Mouse (Mus musculus) heart, postnatal 0 days (tissue): ENCODE data around the gene Nt5c2. TPM values are rescaled to one million over a fixed set of nuclear protein-coding genes. Genes with fewer than 3 reads are reported as not detected.
A peak's percentile ranks its signal among the peaks of the same experiment; 100 is the strongest.

Experiments
- ATAC-seq: fragments of 200-750 bp; cut with Nextera tagmentation; 2 replicates; pipeline ENCODE4 v1.8.0; 2017; ENCODE audit warnings: low read depth, moderate number of reproducible peaks, moderate library complexity; ENCODE audit not compliant: insufficient read depth
- DNase-seq: peaks from one replicate; pipeline ENCODE4 v3.0.0-alpha.2; 2016; ENCODE audit warnings: low spot score
- H3K27ac ChIP-seq: fragments of 300-500 bp; sonication (generic); 2 replicates; pipeline ENCODE4 v1.5.1; 2014; ENCODE audit warnings: low read depth, mild to moderate bottlenecking
- H3K27me3 ChIP-seq: fragments of 300-500 bp; sonication (generic); 2 replicates; pipeline ENCODE4 v1.6.1; 2014; ENCODE audit warnings: low read length, mixed read lengths; ENCODE audit not compliant: control insufficient read depth, insufficient read depth
- H3K36me3 ChIP-seq: fragments of 300-500 bp; sonication (generic); replicated peaks from 2 replicates; pipeline ENCODE4 v1.6.1; 2014; ENCODE audit warnings: low read length, mixed read lengths; ENCODE audit not compliant: control insufficient read depth, insufficient read depth
- H3K4me1 ChIP-seq: fragments of 300-500 bp; sonication (generic); 2 replicates; pipeline ENCODE4 v1.6.1; 2014; ENCODE audit warnings: antibody characterized with exemption; ENCODE audit not compliant: control insufficient read depth, insufficient read depth
- H3K4me2 ChIP-seq: fragments of 300-500 bp; sonication (generic); 2 replicates; pipeline ENCODE4 v1.6.1; 2014; ENCODE audit warnings: low read depth, mild to moderate bottlenecking, low read length, moderate library complexity
- H3K4me3 ChIP-seq: fragments of 300-500 bp; sonication (generic); 2 replicates; pipeline ENCODE4 v1.5.1; 2014; ENCODE audit warnings: low read depth, low read length
- H3K9ac ChIP-seq: fragments of 300-500 bp; sonication (generic); replicated peaks from 2 replicates; pipeline ENCODE4 v1.6.1; 2014; ENCODE audit warnings: low read depth, low read length, mixed read lengths
- H3K9me3 ChIP-seq: fragments of 300-500 bp; sonication (generic); replicated peaks from 2 replicates; pipeline ENCODE4 v1.6.1; 2016; ENCODE audit warnings: low read length; ENCODE audit not compliant: control insufficient read depth
- CTCF ChIP-seq: IDR thresholded peaks from 2 replicates; pipeline ENCODE4 v1.5.1; 2016; ENCODE audit warnings: antibody characterized with exemption, control low read depth, low read depth
- EP300 ChIP-seq: IDR thresholded peaks from 2 replicates; pipeline ENCODE4 v1.6.1; 2016; ENCODE audit warnings: antibody characterized with exemption, low read depth
- WGBS: fragments of 180-500 bp; shearing (Covaris S2); extraction: QIAGEN DNeasy Blood & Tissue Kit; methylation state at CpG from one replicate; pipeline ENCODE4 v1.1.7; 2014; 5-methylcytosine and 5-hydroxymethylcytosine counted together
- polyA plus RNA-seq: library from polyadenylated mRNA; unstranded; fragments of >200 nt; fragmentation: Nextera tagmentation; extraction: Ambion mirVana; gene quantifications from 2 replicates; pipeline ENCODE4 v1.2.1, GENCODE M21; 2015
- total RNA-seq: library from RNA; depleted of rRNA; stranded (reverse); fragments of >200 nt; gene quantifications from 2 replicates; pipeline ENCODE4 v1.2.3, GENCODE M21; 2014; ENCODE audit warnings: low replicate concordance

Gene Nt5c2
- total and polyA plus RNA-seq, 2 experiments from 2014 or later, result 33.9 to 111 TPM

- Histone ChIP-seq H3K36me3 (no peaks in the 10 kb centered on the region), H3K9me3 (no peaks in the 10 kb centered on the region), H3K4me1 (peaks cover 36% of the 10 kb centered on the region), H3K4me2 (no peak overlapping the region), H3K27me3 (no peaks in the 10 kb centered on the region), H3K9ac (no peak overlapping the region), H3K27ac (no peak overlapping the region), H3K4me3 (no peak overlapping the region)
- ATAC-seq (no peak), DNase-seq (no peak)
- WGBS, result 36% methylated on average over 9 of the region's 9 CpGs
- TF ChIP-seq EP300 (no peak), CTCF (no peak)
Observed at GRCm38 (mm10) chr19:46964353-46964752, 50.6 kb downstream of the Nt5c2 start.

- no peak overlapping the region for H3K27ac ChIP-seq
Observed at GRCm38 (mm10) chr19:46963440-46963839, 51.5 kb downstream of the Nt5c2 start.

GRCm38 (mm10) chr19:46962841-46963240 lies 52.1 kb downstream of the Nt5c2 start:
- H3K9ac ChIP-seq, result 0 out of 2 replicates have a peak overlapping the region, but pooled peaks have one; percentile 97
- peaks cover 34% of the 10 kb centered on the region for H3K4me1 ChIP-seq
- peak overlapping the region; percentile 99; the same call in 1 of the 2 replicates for H3K27ac ChIP-seq
- TF ChIP-seq CTCF, result no peak
- no peak for TF ChIP-seq EP300
- WGBS, result 18% methylated on average over 7 of the region's 7 CpGs
- H3K36me3 ChIP-seq, result no peaks in the 10 kb centered on the region
- H3K9me3 ChIP-seq, result no peaks in the 10 kb centered on the region
- peak overlapping the region; percentile 75 for H3K4me2 ChIP-seq
- ATAC-seq (no peak), DNase-seq (no peak)
- no peaks in the 10 kb centered on the region for H3K27me3 ChIP-seq
- peak overlapping the region; percentile 63 for H3K4me3 ChIP-seq

More at GRCm38 (mm10) chr19:46963440-46963839, 51.5 kb downstream of the Nt5c2 start:
- DNase-seq, result no peak
- H3K4me2 ChIP-seq, result no peak overlapping the region
- H3K4me1 ChIP-seq, result peaks cover 35% of the 10 kb centered on the region
- H3K36me3 ChIP-seq, result no peaks in the 10 kb centered on the region
- H3K9ac ChIP-seq, result no peak overlapping the region
- no peak overlapping the region for H3K4me3 ChIP-seq
- TF ChIP-seq EP300 (no peak), CTCF (no peak)
- ATAC-seq, result no peak
- H3K27me3 ChIP-seq, result no peaks in the 10 kb centered on the region
- H3K9me3 ChIP-seq, result no peaks in the 10 kb centered on the region

DNA sequence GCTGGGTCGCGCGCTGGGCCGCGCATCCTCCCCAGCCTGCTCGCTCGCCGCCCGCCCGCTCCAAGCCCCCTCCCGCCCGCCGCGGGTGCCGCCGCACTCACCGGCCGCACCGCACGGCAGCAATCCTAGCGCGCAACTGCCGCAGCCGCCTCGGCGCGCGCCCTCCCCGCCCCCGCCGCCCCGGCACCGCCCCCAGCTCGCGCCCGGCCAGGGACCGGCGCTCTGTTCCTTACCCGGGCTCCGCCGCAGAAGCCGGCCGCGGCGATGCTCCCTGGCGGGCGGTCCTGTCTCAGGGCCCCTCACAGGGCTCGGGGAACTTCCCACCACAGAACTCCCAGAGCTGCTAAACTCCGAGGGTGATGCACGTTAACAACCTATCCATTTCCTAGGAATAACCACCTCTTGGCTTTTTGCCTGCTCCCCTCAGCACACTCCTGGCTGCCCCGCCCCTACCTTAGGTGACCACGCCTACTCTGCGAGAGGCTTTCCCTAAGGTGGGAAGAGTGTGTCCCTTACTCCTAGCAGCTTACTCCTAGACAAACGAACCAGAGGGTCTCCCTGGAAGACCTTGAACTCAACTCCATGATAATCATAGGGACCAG lies 52.7 kb downstream of the Nt5c2 start:
- TF ChIP-seq EP300, result no peak
- no peak for TF ChIP-seq CTCF
- peak overlapping the region; percentile 97 for H3K9ac ChIP-seq
- ATAC-seq (peak; percentile 91), DNase-seq (peak; percentile 70)
- H3K4me1 ChIP-seq, result peaks cover 34% of the 10 kb centered on the region
- peak overlapping the region; percentile 75 for H3K4me2 ChIP-seq
- H3K27ac ChIP-seq, result peak overlapping the region; percentile 99
- H3K4me3 ChIP-seq, result peak overlapping the region; percentile 63
- no peaks in the 10 kb centered on the region for H3K27me3 ChIP-seq
- WGBS, result under 1% methylated on average over 36 of the region's 54 CpGs
- no peaks in the 10 kb centered on the region for H3K9me3 ChIP-seq
- no peaks in the 10 kb centered on the region for H3K36me3 ChIP-seq

DNA sequence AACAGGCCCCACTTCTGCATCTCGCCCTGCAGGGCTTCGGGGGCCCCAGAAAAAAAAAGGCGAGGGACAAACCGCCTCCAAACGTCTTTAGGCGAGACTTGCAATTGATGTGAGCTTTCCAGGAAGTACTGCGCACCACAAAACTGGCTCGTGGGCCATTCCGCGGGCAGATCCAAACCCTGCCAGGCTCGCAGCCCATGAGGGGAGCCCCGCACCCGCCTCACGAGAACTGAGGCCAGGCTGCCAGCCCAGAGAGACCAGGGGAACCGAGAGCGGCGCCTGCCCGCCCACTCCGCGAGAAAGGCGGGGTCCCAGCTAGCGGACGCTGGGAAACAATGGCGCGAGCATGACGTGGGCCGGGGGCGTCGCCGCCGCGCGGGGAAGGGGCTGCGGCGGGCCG lies 53.3 kb downstream of the Nt5c2 start:
- peak overlapping the region; percentile 99 for H3K27ac ChIP-seq
- ATAC-seq (peak; percentile 89), DNase-seq (peak; percentile 78)
- peak overlapping the region; percentile 63 for H3K4me3 ChIP-seq
- peaks cover 34% of the 10 kb centered on the region for H3K4me1 ChIP-seq
- H3K27me3 ChIP-seq, result no peaks in the 10 kb centered on the region
- H3K9ac ChIP-seq, result peak overlapping the region; percentile 97
- H3K9me3 ChIP-seq, result no peaks in the 10 kb centered on the region
- TF ChIP-seq EP300 (no peak), CTCF (no peak)
- peak overlapping the region; percentile 75 for H3K4me2 ChIP-seq
- no peaks in the 10 kb centered on the region for H3K36me3 ChIP-seq
- WGBS, result 0% methylated on average over 33 of the region's 36 CpGs

DNA sequence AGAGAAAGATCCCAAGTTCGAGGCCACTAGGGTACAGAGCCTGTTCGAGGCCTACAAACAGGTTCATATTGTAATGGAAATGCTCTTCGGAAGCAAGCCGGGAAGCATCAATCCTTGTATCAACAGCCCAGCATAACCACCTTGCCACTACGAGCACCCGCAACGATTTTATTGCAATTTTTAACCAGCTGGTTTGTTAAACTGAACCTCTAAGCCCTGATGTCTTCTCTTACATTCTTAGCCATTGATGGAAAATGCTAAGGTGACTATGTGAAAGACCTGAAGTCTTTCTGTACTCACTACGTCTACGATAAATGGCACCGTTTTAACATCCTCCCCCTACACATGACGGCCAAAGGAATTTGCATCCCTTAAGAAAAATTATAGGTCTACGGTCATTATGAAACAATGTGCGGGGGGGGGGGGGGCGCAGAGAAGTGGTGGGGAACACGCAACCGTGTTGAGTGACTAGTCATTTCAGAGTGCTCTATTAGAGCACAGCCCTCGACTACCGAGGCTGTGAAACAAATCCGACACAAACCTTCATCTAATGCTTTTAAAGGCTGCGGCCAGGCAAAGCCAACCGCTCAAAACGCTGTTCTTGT lies 53.8 kb downstream of the Nt5c2 start:
- H3K9me3 ChIP-seq, result no peaks in the 10 kb centered on the region
- no peak for ATAC-seq
- H3K36me3 ChIP-seq, result no peaks in the 10 kb centered on the region
- peak overlapping the region; percentile 75 for H3K4me2 ChIP-seq
- H3K4me1 ChIP-seq, result peaks cover 34% of the 10 kb centered on the region
- H3K9ac ChIP-seq, result peak overlapping the region; percentile 97
- peak overlapping the region; percentile 63 for H3K4me3 ChIP-seq
- WGBS, result 8% methylated on average over 22 of the region's 22 CpGs
- no peaks in the 10 kb centered on the region for H3K27me3 ChIP-seq
- peak overlapping the region; percentile 99 for H3K27ac ChIP-seq
- no peak for TF ChIP-seq CTCF
- TF ChIP-seq EP300, result no peak
- peak; percentile 43 for DNase-seq
